Mouse (Mus musculus) cerebellum, postnatal 36 days (tissue): Measurements from ENCODE around the gene Olfr139.

Experiments used
- DNase-seq, 2 experiments: peaks; one replicate each; pipeline ENCODE4 v3.0.0; 2021 to 2022; ENCODE audit warnings: mixed read lengths in 2 of 2

Olfr139 gene

GRCm38 (mm10) chr11:74056451-74056850 is at the start of gene Olfr139, which contains the start of gene Olfr399:
Gene Olfr139, minus strand, starts transcription at chr11:74056551.
Gene Olfr399, minus strand, starts transcription at chr11:74056615.
- no peak for DNase-seq

- no peak for DNase-seq
These were observed 48.7 kb upstream of the Olfr139 start for GRCm38 (mm10) chr11:74105066-74105465.

GRCm38 (mm10) chr11:74101507-74101906 is 45.2 kb upstream of the Olfr139 start:
- no peak for DNase-seq

GRCm38 (mm10) chr11:74100724-74101123 is 44.4 kb upstream of the Olfr139 start:
- DNase-seq = no peak

GRCm38 (mm10) chr11:74069655-74070054 is 13.3 kb upstream of the Olfr139 start, which contains the start of gene Zfp616:
Gene Zfp616, plus strand, starts transcription at chr11:74069955.
- no peak for DNase-seq

GRCm38 (mm10) chr11:74051347-74051746 is 5.0 kb downstream of the Olfr139 start:
- no peak for DNase-seq
